Mouse (Mus musculus): ENCODE data around the gene Dtnb. TPM values are rescaled to one million over a fixed set of nuclear protein-coding genes. Genes with fewer than 3 reads are reported as not detected.
A peak's percentile ranks its signal among the peaks of the same experiment; 100 is the strongest.

Dtnb gene
- polyA plus RNA-seq, 1 experiment from 2014 or later: 18.8 TPM

DNA sequence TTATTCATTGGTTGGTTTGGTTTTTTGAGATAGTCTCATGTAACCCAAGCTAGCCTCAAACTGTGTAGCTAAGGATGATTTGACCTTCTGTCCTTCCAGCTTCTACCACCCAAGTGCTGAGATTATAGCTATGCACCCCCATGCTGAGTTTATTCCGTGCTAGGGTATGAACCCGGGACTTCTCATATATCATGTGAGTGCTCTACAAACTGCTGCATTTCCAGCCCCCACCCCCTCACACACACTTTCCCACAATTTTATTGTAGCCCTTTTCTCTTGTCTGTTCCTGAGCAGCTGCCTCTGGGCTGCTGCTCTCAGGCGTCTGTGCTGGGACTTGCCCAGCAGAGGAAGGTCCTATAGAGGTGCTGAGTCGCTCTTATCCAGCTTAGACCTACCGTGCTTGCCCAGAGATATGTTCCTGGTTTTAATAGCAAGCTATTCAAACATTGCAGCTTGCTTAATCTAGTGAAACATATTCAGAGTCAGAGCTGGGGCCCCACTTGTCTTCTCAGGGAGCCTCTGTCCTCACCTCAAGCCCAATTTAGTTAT is 152.7 kb downstream of the Dtnb start:
- H3K9me3 ChIP-seq (ENCODE audit: low read length): no peaks in the 10 kb centered on the region
- no peaks in the 10 kb centered on the region for H3K36me3 ChIP-seq (ENCODE audit: insufficient read depth, low read length)
- H3K4me2 ChIP-seq (replicated peaks; ENCODE audit: low read depth, low read length): no peak overlapping the region
- H3K27ac ChIP-seq (ENCODE audit: low read length): no peak overlapping the region
- H3K4me1 ChIP-seq (ENCODE audit: insufficient read depth, low read depth, low read length): no peaks in the 10 kb centered on the region
- 38% methylated on average over 5 of the region's 5 CpGs for WGBS
- H3K4me3 ChIP-seq (ENCODE audit: low read depth, low read length): no peak overlapping the region
- no peak overlapping the region for H3K9ac ChIP-seq (replicated peaks; ENCODE audit: low read depth)
- H3K27me3 ChIP-seq (replicated peaks; ENCODE audit: insufficient read depth, low read length): no peaks in the 10 kb centered on the region
- DNase-seq (ENCODE audit: low spot score) (no peak), ATAC-seq (no peak)
- TF ChIP-seq EP300 (IDR thresholded peaks at IDR 0.05): no peak

DNA sequence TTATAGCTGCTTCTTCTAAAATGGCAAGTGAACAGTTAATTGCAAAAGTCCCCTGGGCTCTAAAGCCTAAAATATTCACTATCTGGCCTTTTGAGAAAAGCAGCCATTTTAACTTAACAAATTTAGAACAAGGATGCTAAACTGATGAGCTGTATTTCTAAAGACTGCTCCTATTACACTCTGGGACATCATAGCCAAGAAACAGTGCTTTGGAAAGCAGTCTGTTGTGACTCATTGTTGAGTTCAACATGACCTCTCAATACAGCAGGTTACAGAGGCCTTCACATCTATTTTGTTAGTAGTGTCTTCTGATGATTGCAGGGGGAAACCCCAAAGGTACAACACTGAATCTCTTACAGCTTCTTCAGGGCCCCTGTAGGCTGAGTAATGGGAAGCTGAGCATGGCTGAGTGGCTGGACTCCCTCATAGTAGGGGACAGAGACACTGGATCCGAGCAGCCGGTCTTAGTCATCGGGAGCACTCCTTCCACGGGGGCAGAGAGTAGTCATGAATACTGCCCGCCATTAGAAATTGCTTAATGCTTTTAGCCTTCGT is 157.4 kb downstream of the Dtnb start:
- Histone ChIP-seq H3K27me3 (replicated peaks; ENCODE audit: insufficient read depth, low read length) (no peaks in the 10 kb centered on the region), H3K4me2 (replicated peaks; ENCODE audit: low read depth, low read length) (no peak overlapping the region), H3K27ac (ENCODE audit: low read length) (no peak overlapping the region), H3K4me3 (ENCODE audit: low read depth, low read length) (no peak overlapping the region), H3K9me3 (ENCODE audit: low read length) (no peaks in the 10 kb centered on the region), H3K36me3 (ENCODE audit: insufficient read depth, low read length) (no peaks in the 10 kb centered on the region), H3K4me1 (ENCODE audit: insufficient read depth, low read depth, low read length) (no peaks in the 10 kb centered on the region), H3K9ac (replicated peaks; ENCODE audit: low read depth) (no peak overlapping the region)
- ATAC-seq (no peak), DNase-seq (ENCODE audit: low spot score) (no peak)
- WGBS: 89% methylated on average over 6 of the region's 6 CpGs
- no peak for TF ChIP-seq EP300 (IDR thresholded peaks at IDR 0.05)

DNA sequence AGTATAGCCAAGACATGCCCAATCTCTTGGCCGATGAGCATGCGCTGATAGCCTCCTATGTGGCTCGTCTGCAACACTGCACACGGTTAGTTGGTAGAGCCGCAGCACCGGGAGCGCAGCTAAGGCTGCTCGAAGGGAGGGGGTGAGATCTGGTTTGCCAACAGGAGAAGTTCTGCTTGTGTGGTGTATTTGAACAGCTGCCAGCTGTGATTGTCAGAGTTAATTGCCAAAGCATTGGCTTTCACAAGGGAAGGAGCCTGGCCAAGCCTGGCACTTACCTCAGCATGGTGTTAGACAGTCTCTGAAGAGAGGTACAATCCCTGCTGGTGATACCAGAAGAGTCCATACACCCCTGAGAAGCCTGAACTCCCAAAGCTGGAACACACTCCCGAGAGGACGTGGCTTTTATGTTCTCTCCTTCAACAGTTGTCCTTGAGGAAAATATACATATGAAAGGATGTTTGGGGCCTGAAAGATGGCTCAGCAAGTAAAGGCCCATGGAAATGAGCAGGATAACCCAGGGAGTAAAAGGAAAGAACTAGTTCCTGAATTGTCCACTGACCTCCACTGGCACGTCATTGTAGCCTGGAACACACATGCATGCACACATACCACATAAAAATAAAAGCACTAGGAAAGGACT is 160.6 kb downstream of the Dtnb start:
- no peaks in the 10 kb centered on the region for H3K9me3 ChIP-seq (ENCODE audit: low read length)
- H3K4me1 ChIP-seq (ENCODE audit: insufficient read depth, low read depth, low read length): no peaks in the 10 kb centered on the region
- ATAC-seq (no peak), DNase-seq (ENCODE audit: low spot score) (no peak)
- H3K27me3 ChIP-seq (replicated peaks; ENCODE audit: insufficient read depth, low read length): no peaks in the 10 kb centered on the region
- 50% methylated on average over 11 of the region's 11 CpGs for WGBS
- H3K9ac ChIP-seq (replicated peaks; ENCODE audit: low read depth): no peak overlapping the region
- H3K36me3 ChIP-seq (ENCODE audit: insufficient read depth, low read length): no peaks in the 10 kb centered on the region
- H3K4me2 ChIP-seq (replicated peaks; ENCODE audit: low read depth, low read length): no peak overlapping the region
- H3K27ac ChIP-seq (ENCODE audit: low read length): no peak overlapping the region
- no peak for TF ChIP-seq EP300 (IDR thresholded peaks at IDR 0.05)
- no peak for TF ChIP-seq CTCF (IDR thresholded peaks at IDR 0.05)
- H3K4me3 ChIP-seq (ENCODE audit: low read depth, low read length): no peak overlapping the region

DNA sequence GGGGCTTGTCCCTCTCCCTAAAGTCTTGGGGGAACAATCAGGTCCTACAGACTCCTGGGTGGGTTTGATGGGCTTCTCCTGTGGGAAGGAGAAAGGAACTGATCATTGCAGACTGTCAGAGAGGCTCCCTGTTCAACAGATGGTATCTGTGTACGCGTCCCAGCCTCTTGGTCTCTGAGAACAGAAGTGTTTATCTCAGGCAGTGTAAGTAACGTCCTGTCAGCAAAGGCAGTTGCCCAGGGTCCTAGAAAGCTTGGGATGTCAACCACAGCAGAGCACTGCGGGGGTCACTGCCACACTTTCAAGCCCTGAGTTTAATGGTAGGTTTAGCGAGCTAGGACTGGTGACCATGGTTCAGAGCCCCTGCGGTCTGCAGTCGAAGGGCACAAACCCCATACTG is 161.1 kb downstream of the Dtnb start:
- 43% methylated on average over 7 of the region's 7 CpGs for WGBS
- no peak overlapping the region for H3K27ac ChIP-seq (ENCODE audit: low read length)

DNA sequence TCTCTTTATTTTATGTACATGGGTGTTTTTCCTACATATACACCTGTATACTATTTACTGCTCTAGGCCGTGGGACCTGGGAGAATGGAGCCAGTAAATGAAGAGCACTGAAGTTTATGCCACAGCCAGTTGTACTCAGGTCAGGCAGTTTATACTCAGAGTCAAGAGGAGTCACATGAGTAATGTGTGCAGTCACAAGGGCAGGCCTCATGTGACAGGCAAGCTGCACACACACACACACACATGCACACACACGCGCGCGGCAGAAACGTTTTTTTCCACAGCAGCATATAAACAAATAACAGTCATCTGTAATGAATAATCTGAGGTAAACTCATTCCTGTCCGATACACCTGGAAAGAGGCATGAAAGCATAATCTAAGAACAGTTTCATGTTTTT is 164.8 kb downstream of the Dtnb start:
- Histone ChIP-seq H3K9ac (replicated peaks; ENCODE audit: low read depth) (no peak overlapping the region), H3K36me3 (ENCODE audit: insufficient read depth, low read length) (no peaks in the 10 kb centered on the region), H3K4me1 (ENCODE audit: insufficient read depth, low read depth, low read length) (no peaks in the 10 kb centered on the region), H3K27ac (ENCODE audit: low read length) (no peak overlapping the region), H3K9me3 (ENCODE audit: low read length) (no peaks in the 10 kb centered on the region), H3K27me3 (replicated peaks; ENCODE audit: insufficient read depth, low read length) (no peaks in the 10 kb centered on the region), H3K4me3 (ENCODE audit: low read depth, low read length) (no peak overlapping the region), H3K4me2 (replicated peaks; ENCODE audit: low read depth, low read length) (no peak overlapping the region)
- no peak for DNase-seq (ENCODE audit: low spot score)
- TF ChIP-seq EP300 (IDR thresholded peaks at IDR 0.05) (no peak), CTCF (IDR thresholded peaks at IDR 0.05) (no peak)
- no peak for ATAC-seq
- WGBS: 62% methylated on average over 7 of the region's 7 CpGs

More for the DNA sequence above, 161.1 kb downstream of the Dtnb start:
- Histone ChIP-seq H3K9ac (replicated peaks; ENCODE audit: low read depth) (no peak overlapping the region), H3K36me3 (ENCODE audit: insufficient read depth, low read length) (no peaks in the 10 kb centered on the region), H3K4me1 (ENCODE audit: insufficient read depth, low read depth, low read length) (no peaks in the 10 kb centered on the region), H3K4me2 (replicated peaks; ENCODE audit: low read depth, low read length) (no peak overlapping the region), H3K9me3 (ENCODE audit: low read length) (no peaks in the 10 kb centered on the region), H3K27me3 (replicated peaks; ENCODE audit: insufficient read depth, low read length) (no peaks in the 10 kb centered on the region), H3K4me3 (ENCODE audit: low read depth, low read length) (no peak overlapping the region)
- peak; percentile 41; the same call in 1 of the 2 replicates for ATAC-seq
- TF ChIP-seq EP300 (IDR thresholded peaks at IDR 0.05) (no peak), CTCF (IDR thresholded peaks at IDR 0.05) (no peak)
- no peak for DNase-seq (ENCODE audit: low spot score)

DNA sequence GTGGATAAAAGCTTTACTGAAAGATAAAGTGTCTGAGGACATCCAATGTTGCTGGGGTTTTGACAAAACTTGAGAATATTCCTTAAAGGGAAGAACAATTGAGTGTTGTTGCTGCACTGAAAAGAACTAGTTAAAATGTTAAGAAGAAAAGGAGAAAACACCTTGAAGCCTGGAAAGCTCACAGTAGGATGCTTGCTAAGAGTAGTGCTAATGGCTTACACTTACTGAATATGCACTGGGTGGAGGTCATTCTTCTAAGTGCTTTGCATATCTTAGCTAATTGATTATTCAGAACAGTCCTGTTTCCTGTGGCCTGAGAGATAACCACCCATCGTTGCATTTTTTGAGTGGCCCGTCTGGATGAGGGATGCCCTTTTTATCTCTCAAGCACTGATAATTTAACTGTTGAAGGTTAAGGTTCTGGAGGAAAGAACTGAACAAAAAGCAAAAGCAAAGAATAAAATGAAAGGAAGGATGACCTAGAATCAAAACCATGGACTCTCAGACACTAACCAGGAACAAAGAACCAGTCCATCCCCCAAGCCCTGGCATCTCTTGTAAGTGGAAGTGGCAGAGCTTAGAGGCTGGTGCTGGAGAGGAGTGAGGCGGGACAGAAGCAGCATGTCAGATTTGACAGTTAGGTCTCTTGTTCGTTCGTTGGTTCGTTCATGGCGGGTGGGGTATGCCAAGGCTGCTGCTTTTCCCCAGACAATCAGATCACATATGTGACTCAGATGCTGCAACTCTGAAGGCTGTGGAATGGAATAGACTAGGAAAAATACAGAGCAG is 166.8 kb downstream of the Dtnb start:
- H3K9ac ChIP-seq (replicated peaks; ENCODE audit: low read depth): no peak overlapping the region
- no peak for DNase-seq (ENCODE audit: low spot score)
- H3K27me3 ChIP-seq (replicated peaks; ENCODE audit: insufficient read depth, low read length): no peaks in the 10 kb centered on the region
- H3K4me1 ChIP-seq (ENCODE audit: insufficient read depth, low read depth, low read length): no peaks in the 10 kb centered on the region
- WGBS: 39% methylated on average over 7 of the region's 7 CpGs
- H3K36me3 ChIP-seq (ENCODE audit: insufficient read depth, low read length): no peaks in the 10 kb centered on the region
- no peak overlapping the region for H3K27ac ChIP-seq (ENCODE audit: low read length)
- TF ChIP-seq EP300 (IDR thresholded peaks at IDR 0.05): no peak
- TF ChIP-seq CTCF (IDR thresholded peaks at IDR 0.05): no peak
- H3K9me3 ChIP-seq (ENCODE audit: low read length): no peaks in the 10 kb centered on the region
- H3K4me2 ChIP-seq (replicated peaks; ENCODE audit: low read depth, low read length): no peak overlapping the region
- ATAC-seq: no peak
- H3K4me3 ChIP-seq (ENCODE audit: low read depth, low read length): no peak overlapping the region

Data from lung, postnatal 0 days (tissue).